Mouse (Mus musculus) frontal cortex, postnatal 25 days (tissue): ENCODE measurements at regions not wholly inside any gene's neighbourhood (a gene's known extent, or its start where the extent isn't known, plus 50 kb on each side); places are given as distances from the start of the nearest gene placed in this dataset.

Experiments used
- DNase-seq, 2 experiments: peaks; one replicate each; pipeline ENCODE4 v3.0.0; 2022; ENCODE audit warnings: low spot score in 2 of 2

DNA sequence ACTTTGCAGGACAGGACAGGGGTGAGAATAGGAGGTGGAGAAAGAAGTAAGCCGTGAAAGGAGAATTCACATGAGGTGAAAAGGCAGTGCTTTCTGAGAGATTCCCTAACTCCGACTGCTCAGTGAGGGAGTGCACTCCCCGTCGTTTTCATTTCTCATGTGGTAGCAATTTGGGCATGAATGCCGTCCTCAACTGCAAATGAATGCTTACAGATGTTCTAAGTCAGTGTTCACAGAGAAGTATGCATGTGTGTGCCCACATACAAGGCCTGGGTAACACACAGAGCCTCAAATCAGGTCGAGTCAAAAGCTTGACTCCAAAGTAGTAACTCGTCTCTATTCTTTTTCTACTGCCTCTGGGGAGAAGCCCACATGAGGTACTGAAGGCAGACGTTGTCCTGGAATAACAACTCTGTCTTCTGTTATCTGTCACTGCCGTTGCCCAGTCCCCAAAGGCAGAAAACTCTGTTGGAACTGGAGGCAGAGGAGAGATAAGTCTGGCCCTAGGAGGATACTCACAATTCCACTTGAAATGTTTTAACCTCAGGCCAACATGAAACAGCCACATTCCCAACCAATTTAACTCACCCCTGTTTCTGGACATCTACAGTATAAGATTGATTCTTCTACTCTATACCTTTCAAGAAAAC is 318.0 kb downstream of the Gm11361 start:
- no peak for DNase-seq

DNA sequence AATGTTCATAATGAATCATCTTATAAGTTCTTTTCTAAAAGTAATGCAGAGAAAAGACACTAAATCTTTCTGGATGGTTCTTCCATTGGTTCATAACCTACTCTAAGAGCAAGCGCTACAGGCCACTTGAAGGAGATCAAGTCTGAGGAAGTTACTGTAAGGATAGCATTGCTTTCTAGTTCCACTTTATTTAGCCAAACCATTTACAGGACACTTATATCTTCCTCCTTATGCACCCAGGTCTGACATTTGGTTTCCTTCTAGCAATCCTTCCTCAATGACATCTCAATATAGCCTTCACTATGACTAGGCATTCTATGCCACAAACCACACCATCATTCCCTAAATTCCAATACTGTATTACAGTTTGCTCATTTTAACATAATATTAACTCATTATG is 316.0 kb downstream of the Gm11361 start:
- no peak for DNase-seq

DNA sequence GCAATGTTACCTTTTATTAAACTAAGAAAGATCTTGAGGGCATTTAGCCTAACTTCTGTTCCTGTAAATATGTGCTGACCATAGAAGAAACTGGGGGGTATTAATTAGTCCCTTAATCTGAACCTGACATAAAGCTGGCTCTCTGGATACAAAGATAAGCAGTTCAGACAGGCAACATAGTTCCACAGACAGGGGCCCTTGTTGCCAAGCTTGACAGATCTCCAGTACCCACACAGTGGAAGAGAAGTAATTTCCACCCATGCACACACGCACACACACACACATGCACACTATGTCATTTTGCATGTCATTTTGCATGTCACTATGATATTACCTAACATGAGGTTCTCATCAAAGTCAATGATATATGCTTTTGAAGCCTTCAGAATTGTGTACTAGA is 315.1 kb downstream of the Gm11361 start:
- DNase-seq: no peak

- no peak for DNase-seq
Measured at GRCm38 (mm10) chr13:28571716-28572115, 314.4 kb downstream of the Gm11361 start.

- no peak for DNase-seq
Measured at GRCm38 (mm10) chr13:28563585-28563984, 306.3 kb downstream of the Gm11361 start.

DNA sequence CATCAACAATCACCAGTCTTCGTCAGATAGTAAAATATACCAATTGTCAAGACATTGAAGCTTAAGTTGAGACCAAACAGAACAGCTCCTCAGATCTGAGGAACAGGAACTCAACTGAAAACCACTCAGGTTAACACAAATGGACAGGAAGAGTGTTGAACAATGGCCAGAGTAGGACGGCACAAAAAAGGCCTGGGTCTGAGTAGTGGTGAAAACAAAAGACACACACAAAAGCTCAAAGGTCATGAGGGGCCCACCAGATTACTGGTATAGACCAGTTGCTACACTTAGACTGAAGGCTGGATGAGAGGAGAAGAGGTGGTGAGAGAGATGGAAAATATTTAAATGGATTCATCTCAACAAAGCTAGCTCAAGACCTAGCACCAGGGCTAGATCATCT is 302.8 kb downstream of the Gm11361 start:
- DNase-seq: no peak

DNA sequence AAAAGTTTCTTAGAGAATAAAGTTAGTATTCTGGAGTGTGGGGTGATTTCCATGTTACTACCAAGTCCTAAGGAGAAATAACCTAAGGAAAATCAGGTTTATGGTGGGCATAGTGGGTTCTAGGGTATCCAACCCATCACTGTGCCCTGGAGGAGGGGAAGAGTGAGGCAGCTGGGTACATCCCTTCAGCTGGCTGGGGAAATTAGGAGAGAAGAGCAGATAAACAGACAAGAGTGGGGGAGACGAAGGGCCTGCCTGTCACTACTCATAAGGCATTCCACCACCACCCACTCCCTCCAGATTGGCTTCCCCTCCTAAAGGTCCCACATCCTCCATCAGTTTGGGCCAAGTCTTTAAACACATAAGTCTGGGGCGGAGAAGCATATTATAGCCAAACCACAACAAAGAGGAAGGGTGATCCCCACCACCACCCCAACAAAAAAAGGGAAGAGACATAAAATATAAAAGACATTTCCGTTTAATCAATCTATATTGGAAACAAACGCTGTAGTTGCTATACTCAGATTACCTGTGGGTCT is 299.8 kb downstream of the Gm11361 start:
- DNase-seq: no peak

DNA sequence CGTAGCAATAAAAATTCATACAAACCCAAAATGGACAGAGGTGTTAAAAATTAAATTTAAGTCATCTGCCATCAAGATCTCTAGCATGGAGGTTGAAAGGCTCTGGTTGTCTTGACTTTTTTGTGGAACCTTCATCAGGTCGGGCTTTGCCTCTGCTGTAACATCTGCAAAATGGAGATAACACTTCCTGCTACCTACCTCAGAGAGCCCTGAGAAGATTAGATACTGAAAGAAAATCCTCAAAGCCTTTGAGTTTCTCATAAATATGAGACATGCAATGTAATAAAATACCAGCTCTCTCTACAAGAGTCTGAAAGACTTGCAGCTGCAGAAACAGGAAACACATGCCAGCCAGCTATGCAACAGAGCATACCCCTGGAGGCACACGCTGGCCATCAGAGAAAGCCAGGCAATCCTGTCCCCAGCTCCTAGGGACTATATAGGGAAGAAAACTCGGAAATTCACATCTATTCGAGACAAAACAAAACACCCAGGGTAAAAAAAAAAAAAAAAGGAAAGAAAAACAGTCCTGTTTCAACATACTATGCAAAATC is 299.1 kb downstream of the Gm11361 start:
- DNase-seq: no peak

DNA sequence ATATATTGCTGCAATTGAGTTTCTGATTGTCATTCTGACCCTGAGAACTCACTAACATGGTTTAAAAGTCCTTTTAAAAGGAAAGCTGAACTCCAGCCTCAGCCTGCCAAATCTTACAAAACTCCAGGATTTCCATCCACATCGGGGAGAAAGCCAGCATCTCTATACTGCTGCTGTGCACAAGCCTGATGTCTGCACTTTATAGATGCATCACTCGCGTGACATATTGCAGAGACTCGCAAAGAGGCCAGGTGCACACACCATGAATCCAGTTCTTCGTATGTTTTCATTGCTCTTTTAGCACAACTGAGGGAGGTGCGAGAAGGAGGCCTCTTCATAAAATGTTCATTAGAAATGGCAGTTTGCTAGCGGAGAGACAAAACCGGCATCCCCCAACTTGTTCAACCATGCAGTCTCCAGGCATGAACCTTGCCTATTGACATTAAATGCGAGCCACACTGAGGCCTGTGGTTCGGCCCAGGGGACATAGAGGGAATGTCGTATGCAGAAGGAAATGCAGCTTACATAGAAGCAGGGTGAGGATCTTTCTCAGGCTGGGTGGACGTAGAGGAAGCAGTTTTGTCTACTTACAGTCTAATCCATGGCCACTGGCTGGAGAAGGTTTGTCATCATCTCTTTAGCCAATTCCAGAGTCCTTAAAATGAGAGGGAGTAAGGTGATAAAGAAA is 297.0 kb downstream of the Gm11361 start:
- no peak for DNase-seq

DNA sequence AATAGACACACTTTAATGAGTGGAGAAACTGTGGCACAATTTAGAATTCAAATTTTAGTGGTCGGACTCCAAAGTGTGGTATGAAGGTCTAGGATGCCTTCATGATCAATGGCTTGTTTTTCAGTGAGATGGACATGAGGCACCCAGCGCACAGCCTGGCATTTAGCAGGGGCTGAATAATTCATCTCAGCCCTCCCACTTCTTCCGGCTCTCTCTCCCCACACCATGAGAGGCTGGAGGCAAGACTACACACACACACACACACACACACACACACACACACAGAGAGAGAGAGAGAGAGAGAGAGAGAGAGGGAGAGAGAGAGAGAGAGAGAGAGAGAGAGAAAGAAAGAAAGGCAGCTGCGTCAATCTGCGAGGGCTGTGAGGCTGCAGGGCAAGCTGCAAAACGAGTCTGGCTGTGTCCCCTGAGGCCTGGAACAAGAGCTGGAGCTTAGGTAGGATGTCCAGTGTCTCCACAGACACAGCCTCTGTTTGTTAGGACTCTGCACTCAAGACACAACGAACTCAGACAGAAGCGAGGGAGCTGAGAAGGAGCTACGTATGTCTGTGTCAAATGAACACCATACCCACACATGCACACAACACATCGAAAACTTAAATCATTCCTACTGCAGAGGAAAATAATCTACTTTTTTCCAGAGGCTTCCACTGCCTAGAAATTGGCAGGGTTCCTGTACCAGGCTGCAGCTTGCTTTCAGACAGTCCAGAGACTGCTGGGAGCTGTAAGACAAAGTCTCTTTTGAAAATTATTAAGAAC is 295.8 kb downstream of the Gm11361 start:
- no peak for DNase-seq

DNA sequence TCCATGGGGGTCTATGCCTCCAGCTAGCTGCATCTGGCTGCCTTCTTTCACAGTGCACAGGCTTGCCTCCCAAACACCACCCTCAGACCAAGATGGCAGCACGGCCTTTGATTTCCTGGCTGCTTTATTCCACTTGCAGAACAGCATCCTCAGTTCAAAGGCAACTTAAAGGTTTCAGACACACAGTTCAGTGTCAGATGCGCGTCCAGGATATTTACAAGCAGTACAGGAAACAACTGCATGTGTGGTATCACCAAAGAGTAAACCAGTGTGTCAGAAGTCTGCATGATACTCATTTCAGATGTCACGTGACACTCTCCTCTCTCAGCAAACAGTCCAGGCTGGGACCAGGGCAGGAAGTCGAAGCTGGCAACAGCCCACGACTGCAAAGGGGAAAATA is 294.2 kb downstream of the Gm11361 start:
- no peak for DNase-seq

- DNase-seq: no peak
Measured at GRCm38 (mm10) chr13:28545797-28546196, 288.5 kb downstream of the Gm11361 start.

DNA sequence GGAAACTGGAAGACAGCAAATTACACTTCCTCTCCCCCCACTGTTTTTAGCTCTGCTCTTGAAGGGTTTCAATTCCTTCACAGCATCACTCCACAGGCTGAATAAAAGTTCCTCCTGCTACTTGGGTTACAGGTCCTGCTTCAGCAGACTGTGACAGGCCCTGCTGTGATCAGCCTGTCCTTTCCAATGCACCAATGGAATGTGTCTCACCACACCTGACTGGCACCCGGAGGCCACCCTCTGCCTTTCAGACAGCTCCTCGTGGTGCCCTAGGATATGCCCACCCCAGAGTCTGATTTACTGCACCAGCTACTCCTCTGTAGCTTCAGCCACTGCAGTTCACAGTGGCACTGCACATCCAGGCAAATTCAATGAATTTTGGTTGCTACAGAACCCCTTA is 288.0 kb downstream of the Gm11361 start:
- no peak for DNase-seq

DNA sequence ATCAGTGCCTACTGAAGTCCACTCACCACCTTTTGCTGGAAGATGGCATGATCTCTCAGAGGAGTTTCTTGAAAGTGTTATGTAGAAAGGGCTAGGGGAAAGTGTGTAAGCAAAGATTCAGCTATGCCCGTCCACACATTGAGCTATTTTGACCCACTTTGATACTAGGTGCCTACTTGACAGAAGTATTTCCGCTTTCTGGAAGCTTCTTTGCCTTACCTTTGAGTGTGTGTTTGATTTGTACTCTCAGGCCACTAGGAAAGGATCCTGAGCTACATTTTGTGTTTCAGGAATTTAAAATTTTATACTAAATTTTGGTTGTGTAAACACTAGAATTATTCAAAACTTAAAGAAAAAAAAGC is 287.5 kb downstream of the Gm11361 start:
- no peak for DNase-seq

- no peak for DNase-seq
Measured at GRCm38 (mm10) chr13:28544003-28544818, 286.9 kb downstream of the Gm11361 start.

DNA sequence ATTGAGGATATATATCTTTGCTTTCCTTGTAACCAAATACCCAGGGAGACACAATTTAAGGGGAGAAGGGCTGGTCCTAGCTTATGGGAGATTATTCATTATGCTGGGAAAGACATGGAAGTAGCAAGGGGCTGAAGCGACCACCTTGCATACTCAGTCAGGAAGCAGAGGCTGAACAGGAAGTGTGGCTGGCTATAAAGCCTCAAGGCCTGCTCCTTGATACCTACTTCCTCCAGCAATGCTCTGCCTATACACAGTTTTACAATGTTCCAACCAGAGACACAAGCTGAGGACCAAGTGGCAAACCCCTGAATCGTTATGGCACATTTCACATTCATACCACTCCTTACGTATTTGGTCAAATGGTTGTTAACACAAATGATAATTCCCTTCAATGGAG is 284.3 kb downstream of the Gm11361 start:
- DNase-seq: no peak

DNA sequence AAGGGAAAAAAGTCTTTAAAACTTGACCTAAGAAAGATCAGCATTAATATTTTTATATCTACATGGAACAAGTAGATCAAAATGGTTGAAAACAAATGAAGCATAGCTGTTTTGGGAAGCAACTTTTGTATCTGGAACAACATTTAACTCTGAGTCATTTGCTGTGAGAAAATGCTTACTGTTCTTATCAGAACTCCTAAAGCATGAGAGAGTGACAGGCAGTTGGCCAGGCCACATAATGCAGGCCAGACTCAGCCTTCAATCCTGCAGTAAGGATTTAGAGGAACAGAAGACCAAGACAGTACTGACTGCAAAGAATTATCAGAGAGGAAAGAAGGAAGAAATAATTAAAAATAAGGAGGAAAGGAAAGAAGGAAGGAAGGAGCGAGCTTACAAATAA is 275.8 kb downstream of the Gm11361 start:
- DNase-seq: no peak

DNA sequence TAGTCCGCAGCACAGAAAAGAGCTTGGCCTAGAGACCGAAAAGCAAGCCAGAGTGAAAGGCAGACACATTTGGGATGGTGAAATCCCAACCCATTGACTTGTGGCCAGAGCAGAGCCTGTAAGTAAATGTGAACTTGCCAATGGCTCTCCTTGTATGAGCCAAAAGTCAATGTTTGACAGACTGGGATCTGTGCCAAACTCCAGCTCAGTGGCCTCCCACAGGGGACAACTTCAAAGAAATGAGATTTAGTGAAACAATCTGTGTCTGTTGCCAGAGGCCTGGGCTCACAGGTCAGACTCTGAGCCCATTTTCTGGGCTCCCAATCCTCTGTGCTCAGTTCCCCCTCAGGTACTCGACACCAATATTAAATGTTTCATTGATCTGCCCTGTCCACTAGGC is 274.9 kb downstream of the Gm11361 start:
- DNase-seq: no peak

DNA sequence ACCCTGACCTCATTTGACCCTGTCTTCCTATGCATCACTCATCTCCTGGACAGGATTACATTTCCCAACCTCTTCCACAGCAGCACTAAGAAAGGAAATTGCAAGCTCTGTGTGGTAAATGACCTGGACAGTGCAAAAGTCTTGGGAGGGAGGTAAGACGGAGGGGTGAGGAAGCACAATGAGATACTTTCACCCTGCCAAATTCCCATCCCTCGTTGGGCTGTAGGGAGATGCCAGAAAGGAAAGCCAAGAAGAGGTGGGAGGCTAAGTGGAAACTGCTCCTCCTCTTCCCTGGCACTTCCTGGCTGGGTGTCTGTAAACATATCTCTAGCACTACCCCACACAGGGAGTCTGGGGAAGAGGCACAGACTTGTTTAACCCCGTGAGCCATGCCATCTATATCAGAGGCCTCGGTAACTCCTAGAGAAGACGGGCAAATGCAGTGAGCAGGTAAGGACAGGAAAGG is 274.2 kb downstream of the Gm11361 start:
- DNase-seq: no peak

- no peak for DNase-seq
Measured at GRCm38 (mm10) chr13:28530947-28531346, 273.6 kb downstream of the Gm11361 start.

GRCm38 (mm10) chr13:28528898-28529511 is 271.7 kb downstream of the Gm11361 start:
- no peak for DNase-seq
